Mouse (Mus musculus): ENCODE data around the gene Mr1. TPM values are rescaled to one million over a fixed set of nuclear protein-coding genes. Genes with fewer than 3 reads are reported as not detected.

Mr1 gene
- polyA plus RNA-seq, 1 experiment from 2014 or later: 0.55 TPM

DNA sequence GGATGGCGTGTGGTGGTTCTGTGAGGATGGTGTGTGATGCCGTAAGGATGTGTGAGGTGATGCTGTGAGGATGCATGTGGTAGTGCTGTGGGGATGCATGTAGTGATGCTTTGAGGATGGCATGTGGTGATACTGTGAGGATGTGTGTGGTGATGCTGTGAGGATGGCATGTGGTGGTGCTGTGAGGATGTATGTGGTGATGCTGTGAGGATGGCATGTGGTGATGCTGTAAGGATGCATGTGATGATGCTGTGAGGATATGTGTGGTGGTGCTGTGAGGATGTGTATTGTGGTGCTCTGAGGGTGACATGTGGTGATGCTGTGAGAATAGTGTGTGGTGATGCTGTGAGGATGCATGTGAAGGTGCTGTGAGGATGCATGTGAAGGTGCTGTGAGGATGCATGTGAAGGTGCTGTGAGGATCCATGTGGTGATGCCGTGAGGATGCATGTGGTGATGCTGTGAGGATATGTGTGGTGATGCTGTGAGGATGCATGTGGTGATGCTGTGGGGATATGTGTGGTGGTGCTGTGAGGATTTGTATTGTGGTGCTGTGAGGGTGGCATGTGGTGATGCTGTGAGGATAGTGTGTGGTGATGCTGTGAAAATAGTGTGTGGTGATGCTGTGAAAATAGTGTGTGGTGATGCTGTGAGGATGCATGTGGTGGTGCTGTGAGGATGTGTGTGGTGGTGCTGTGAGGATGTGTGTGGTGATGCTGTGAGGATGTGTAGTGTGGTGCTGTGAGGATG is 26.5 kb upstream of the Mr1 start:
- Histone ChIP-seq H3K9ac (ENCODE audit: low read length) (no peak overlapping the region), H3K36me3 (ENCODE audit: control insufficient read depth, insufficient read depth, low read length) (peaks cover 2% of the 10 kb centered on the region; the same call in 1 of the 2 replicates), H3K9me3 (ENCODE audit: control insufficient read depth, low read length) (no peaks in the 10 kb centered on the region), H3K4me1 (replicated peaks; ENCODE audit: control insufficient read depth, insufficient read depth, low read length) (no peaks in the 10 kb centered on the region), H3K4me3 (ENCODE audit: low read depth, low read length) (no peak overlapping the region), H3K27ac (ENCODE audit: low read depth, low read length) (no peak overlapping the region), H3K27me3 (ENCODE audit: control insufficient read depth, insufficient read depth, low read length) (no peaks in the 10 kb centered on the region), H3K4me2 (ENCODE audit: low read depth, low read length, severe bottlenecking) (no peak overlapping the region)
- no peak for DNase-seq (ENCODE audit: low spot score)
- 95% methylated on average over 3 of the region's 3 CpGs for WGBS
- no peak for ATAC-seq (replicated peaks; ENCODE audit: low FRiP score)

DNA sequence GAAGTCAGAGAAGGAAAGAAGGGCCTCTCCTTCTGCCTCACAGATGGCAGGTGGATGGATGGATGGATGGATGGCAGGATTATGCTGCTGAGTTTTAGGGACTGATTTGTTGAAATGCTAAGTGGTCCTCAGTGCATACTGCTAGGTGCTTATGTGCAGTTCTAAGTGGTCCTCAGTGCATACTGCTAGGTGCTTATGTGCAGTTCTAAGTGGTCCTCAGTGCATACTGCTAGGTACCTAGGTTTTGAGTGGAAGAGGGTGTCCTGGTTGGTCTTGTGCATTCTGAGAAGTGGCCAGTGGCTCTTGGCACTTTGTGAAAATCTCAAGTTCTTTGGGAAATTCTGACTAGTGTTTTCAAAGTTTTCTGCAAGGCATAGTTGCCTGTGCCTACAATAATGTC is 23.3 kb upstream of the Mr1 start:
- no peak overlapping the region for H3K27ac ChIP-seq (ENCODE audit: low read depth, low read length)
- H3K9me3 ChIP-seq (ENCODE audit: control insufficient read depth, low read length): no peaks in the 10 kb centered on the region
- no peak for DNase-seq (ENCODE audit: low spot score)

DNA sequence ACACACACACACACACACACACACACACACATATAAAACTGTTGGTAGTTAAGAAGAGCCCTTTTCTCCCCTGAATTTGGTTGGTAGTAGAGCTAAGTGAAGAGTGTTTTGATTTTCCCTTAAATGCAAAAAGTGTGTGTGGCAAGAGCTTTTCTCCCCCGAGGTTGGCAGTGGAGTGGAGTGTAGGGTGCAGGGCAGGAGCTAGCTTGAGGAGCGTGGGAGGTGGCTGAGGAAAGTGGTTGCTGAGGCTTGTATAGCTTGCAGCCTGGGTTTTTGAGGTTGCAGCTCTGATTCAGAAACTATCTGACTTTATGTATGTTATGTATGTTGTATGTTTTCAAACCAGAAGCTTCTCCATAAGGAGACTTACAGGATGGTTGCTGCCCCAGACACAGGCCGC is 20.8 kb upstream of the Mr1 start:
- no peak for DNase-seq (ENCODE audit: low spot score)
- ATAC-seq (replicated peaks; ENCODE audit: low FRiP score): no peak
- Histone ChIP-seq H3K4me2 (ENCODE audit: low read depth, low read length, severe bottlenecking) (no peak overlapping the region), H3K9me3 (ENCODE audit: control insufficient read depth, low read length) (no peaks in the 10 kb centered on the region), H3K36me3 (ENCODE audit: control insufficient read depth, insufficient read depth, low read length) (no peaks in the 10 kb centered on the region), H3K9ac (ENCODE audit: low read length) (no peak overlapping the region), H3K4me3 (ENCODE audit: low read depth, low read length) (no peak overlapping the region), H3K27me3 (ENCODE audit: control insufficient read depth, insufficient read depth, low read length) (no peaks in the 10 kb centered on the region), H3K27ac (ENCODE audit: low read depth, low read length) (no peak overlapping the region), H3K4me1 (replicated peaks; ENCODE audit: control insufficient read depth, insufficient read depth, low read length) (no peaks in the 10 kb centered on the region)
- 93% methylated on average over 3 of the region's 3 CpGs for WGBS

More for the DNA sequence above, 23.3 kb upstream of the Mr1 start:
- no peaks in the 10 kb centered on the region for H3K36me3 ChIP-seq (ENCODE audit: control insufficient read depth, insufficient read depth, low read length)
- no peak overlapping the region for H3K9ac ChIP-seq (ENCODE audit: low read length)
- H3K4me3 ChIP-seq (ENCODE audit: low read depth, low read length): no peak overlapping the region
- no peaks in the 10 kb centered on the region for H3K4me1 ChIP-seq (replicated peaks; ENCODE audit: control insufficient read depth, insufficient read depth, low read length)
- H3K4me2 ChIP-seq (ENCODE audit: low read depth, low read length, severe bottlenecking): no peak overlapping the region
- H3K27me3 ChIP-seq (ENCODE audit: control insufficient read depth, insufficient read depth, low read length): no peaks in the 10 kb centered on the region
- no peak for ATAC-seq (replicated peaks; ENCODE audit: low FRiP score)

DNA sequence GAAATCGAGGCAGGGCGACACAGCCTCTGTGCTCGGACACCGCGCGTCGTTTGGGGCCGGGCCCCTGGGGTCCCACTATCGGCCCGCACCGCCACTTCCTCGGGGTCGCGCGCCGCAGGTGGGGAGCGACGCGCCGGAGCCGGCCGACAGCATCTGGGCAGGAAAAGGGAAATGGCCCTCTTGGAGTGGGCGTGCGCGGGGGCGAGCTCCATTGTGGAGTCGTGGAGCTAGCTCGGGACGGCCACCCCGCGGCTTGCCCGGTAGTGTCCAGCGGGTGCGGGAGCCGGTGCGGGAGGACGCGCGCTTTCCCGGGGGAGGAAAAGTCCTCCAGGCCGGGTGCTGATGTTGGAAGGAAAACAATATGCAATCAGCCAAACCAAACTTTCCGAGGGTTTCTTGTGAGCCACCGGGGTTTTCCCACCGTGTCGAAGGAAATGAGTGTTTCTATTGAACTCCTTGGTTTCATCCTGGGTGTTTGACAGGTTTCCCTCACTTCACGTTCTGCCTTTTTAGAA is 12.4 kb upstream of the Mr1 start:
- H3K4me1 ChIP-seq (replicated peaks; ENCODE audit: control insufficient read depth, insufficient read depth, low read length): peaks cover 2% of the 10 kb centered on the region; the same call in 1 of the 2 replicates
- no peaks in the 10 kb centered on the region for H3K36me3 ChIP-seq (ENCODE audit: control insufficient read depth, insufficient read depth, low read length)
- DNase-seq (ENCODE audit: low spot score) (peak; percentile 79), ATAC-seq (replicated peaks; ENCODE audit: low FRiP score) (peak; percentile 72)
- H3K9ac ChIP-seq (ENCODE audit: low read length): peak overlapping the region; percentile 93
- H3K27ac ChIP-seq (ENCODE audit: low read depth, low read length): peak overlapping the region; percentile 66
- H3K27me3 ChIP-seq (ENCODE audit: control insufficient read depth, insufficient read depth, low read length): no peaks in the 10 kb centered on the region
- peak overlapping the region; percentile 72 for H3K4me2 ChIP-seq (ENCODE audit: low read depth, low read length, severe bottlenecking)
- no peaks in the 10 kb centered on the region for H3K9me3 ChIP-seq (ENCODE audit: control insufficient read depth, low read length)
- under 1% methylated on average over 46 of the region's 46 CpGs for WGBS
- peak overlapping the region; percentile 96 for H3K4me3 ChIP-seq (ENCODE audit: low read depth, low read length)

DNA sequence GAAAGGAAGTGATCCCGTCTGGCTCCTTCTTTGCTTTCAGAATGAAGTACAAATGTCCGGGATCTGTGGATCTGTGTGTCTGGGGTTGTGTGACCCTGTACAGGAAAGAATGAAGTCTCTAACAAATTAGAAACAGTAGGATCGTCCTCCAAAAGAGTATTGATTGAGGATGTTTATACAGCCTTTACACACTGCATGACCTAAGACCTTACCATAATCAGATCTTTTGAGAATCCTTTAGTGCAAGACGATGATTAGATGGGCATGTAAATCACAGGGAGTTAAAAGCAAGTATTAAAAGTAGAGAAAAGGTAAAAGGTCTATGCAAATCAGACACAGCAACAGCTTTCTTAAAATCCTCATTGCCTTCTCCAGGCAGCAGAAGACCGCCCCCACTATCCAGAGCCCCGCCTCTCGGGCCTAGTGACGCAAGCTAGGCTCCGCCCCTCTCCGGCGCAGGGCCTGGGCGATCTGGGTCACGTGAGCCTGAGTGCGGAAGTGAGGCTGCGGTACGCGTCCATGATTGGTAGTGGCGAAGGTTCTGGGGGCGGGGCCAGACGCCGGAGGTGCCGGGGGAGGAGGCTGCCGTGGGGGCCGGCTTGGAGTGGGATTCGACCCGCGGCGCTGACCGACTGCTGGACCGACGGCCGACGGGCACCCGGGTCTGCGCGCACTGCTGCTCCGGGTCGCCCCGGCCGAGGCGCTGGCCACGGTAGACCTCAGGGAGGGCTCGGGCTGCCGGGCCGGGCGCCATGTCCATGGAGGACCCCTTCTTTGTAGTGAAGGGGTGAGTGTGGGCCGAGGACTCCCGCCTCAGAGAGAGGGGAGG is 11.7 kb upstream of the Mr1 start, which contains the start of gene Stx6:
Gene Stx6, plus strand, starts transcription at position 575 of the 829 bp plus-strand sequence.
- peak; percentile 99 for DNase-seq (ENCODE audit: low spot score)
- H3K9ac ChIP-seq (ENCODE audit: low read length): peak within 1 kb of the TSS; percentile 93
- H3K27ac ChIP-seq (ENCODE audit: low read depth, low read length): peak within 1 kb of the TSS; percentile 66
- ATAC-seq (replicated peaks; ENCODE audit: low FRiP score): peak; percentile 99
- H3K36me3 ChIP-seq (ENCODE audit: control insufficient read depth, insufficient read depth, low read length): no peaks in the 10 kb centered on the region
- H3K9me3 ChIP-seq (ENCODE audit: control insufficient read depth, low read length): no peaks in the 10 kb centered on the region
- no peaks in the 10 kb centered on the region for H3K27me3 ChIP-seq (ENCODE audit: control insufficient read depth, insufficient read depth, low read length)
- 3% methylated on average over 43 of the region's 48 CpGs for WGBS
- peak within 1 kb of the TSS; percentile 72 for H3K4me2 ChIP-seq (ENCODE audit: low read depth, low read length, severe bottlenecking)
- peak within 1 kb of the TSS; percentile 96 for H3K4me3 ChIP-seq (ENCODE audit: low read depth, low read length)
- peaks cover 2% of the 10 kb centered on the region; the same call in 1 of the 2 replicates for H3K4me1 ChIP-seq (replicated peaks; ENCODE audit: control insufficient read depth, insufficient read depth, low read length)

DNA sequence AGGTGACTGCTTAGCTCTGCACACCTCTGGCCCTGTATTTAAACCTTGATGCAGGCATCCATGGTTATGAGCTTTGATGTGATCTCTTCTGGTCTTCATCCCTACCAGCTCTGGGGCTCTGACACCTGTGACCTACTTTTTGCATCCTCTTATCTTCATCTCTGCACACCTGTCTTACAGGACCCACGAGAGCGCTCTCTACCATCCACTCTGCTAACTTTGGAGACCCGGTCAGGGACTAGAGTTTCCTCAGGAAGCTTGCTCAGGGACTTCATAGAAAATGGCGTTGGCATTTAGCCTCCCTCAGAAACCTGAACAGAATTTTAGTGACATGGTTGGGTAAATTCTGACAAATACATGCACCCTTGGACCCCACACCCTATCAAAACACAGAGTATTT is 7.3 kb upstream of the Mr1 start:
- no peaks in the 10 kb centered on the region for H3K27me3 ChIP-seq (ENCODE audit: control insufficient read depth, insufficient read depth, low read length)
- no peak overlapping the region for H3K27ac ChIP-seq (ENCODE audit: low read depth, low read length)
- H3K4me2 ChIP-seq (ENCODE audit: low read depth, low read length, severe bottlenecking): no peak overlapping the region
- no peak overlapping the region for H3K9ac ChIP-seq (ENCODE audit: low read length)
- 75% methylated on average over 4 of the region's 4 CpGs for WGBS
- no peak overlapping the region for H3K4me3 ChIP-seq (ENCODE audit: low read depth, low read length)
- no peaks in the 10 kb centered on the region for H3K9me3 ChIP-seq (ENCODE audit: control insufficient read depth, low read length)
- DNase-seq (ENCODE audit: low spot score) (no peak), ATAC-seq (replicated peaks; ENCODE audit: low FRiP score) (no peak)
- H3K36me3 ChIP-seq (ENCODE audit: control insufficient read depth, insufficient read depth, low read length): no peaks in the 10 kb centered on the region
- H3K4me1 ChIP-seq (replicated peaks; ENCODE audit: control insufficient read depth, insufficient read depth, low read length): peaks cover 2% of the 10 kb centered on the region; the same call in 1 of the 2 replicates

DNA sequence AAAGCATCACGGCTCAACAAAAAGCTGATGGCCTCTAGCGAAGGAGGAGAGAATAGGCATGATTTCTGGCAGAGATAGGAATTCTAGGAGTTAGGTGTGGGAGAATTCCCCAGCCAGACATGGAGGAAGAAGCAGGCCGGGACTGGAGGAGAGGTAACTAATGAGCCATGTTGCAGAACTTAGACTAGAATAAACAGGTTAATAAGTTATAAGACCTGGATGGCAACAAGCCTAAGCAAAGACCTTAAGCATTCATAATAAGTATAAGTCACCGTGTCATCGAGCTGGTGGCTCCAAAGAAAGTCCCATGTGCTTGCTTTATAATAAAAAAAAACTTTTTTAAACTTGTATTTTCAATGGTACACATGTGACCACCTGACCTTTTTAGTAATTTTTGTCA is 4.2 kb upstream of the Mr1 start:
- no peak for DNase-seq (ENCODE audit: low spot score)
- ATAC-seq (replicated peaks; ENCODE audit: low FRiP score): no peak
- H3K4me1 ChIP-seq (replicated peaks; ENCODE audit: control insufficient read depth, insufficient read depth, low read length): no peaks in the 10 kb centered on the region

DNA sequence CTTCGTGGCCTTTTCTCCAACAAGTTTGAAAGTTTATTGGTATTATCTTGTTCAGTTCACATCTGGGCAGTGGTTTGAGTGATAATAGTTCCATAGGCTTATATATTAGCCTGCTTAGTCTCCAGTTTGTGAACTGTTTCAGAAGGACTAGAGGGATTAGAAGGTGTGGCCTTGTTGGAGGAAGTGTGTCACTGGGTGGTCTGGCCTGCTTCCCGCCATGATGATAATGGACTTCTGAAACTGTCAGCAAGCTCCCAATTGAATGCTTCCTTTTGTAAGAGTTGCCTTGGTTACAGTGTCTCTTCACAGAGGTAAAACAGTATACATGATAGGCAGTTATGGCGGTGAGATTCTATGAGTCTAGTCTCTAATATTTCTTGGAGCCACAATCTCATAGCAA is 2.8 kb upstream of the Mr1 start:
- DNase-seq (ENCODE audit: low spot score) (no peak), ATAC-seq (replicated peaks; ENCODE audit: low FRiP score) (no peak)
- H3K4me3 ChIP-seq (ENCODE audit: low read depth, low read length): no peak overlapping the region
- H3K4me2 ChIP-seq (ENCODE audit: low read depth, low read length, severe bottlenecking): no peak overlapping the region
- no peak overlapping the region for H3K27ac ChIP-seq (ENCODE audit: low read depth, low read length)
- no peaks in the 10 kb centered on the region for H3K9me3 ChIP-seq (ENCODE audit: control insufficient read depth, low read length)
- H3K27me3 ChIP-seq (ENCODE audit: control insufficient read depth, insufficient read depth, low read length): no peaks in the 10 kb centered on the region
- no peaks in the 10 kb centered on the region for H3K36me3 ChIP-seq (ENCODE audit: control insufficient read depth, insufficient read depth, low read length)
- WGBS: 85% methylated on average over 3 of the region's 3 CpGs
- no peak overlapping the region for H3K9ac ChIP-seq (ENCODE audit: low read length)
- no peaks in the 10 kb centered on the region for H3K4me1 ChIP-seq (replicated peaks; ENCODE audit: control insufficient read depth, insufficient read depth, low read length)

More for the DNA sequence above, 4.2 kb upstream of the Mr1 start:
- Histone ChIP-seq H3K9me3 (ENCODE audit: control insufficient read depth, low read length) (no peaks in the 10 kb centered on the region), H3K36me3 (ENCODE audit: control insufficient read depth, insufficient read depth, low read length) (no peaks in the 10 kb centered on the region), H3K27me3 (ENCODE audit: control insufficient read depth, insufficient read depth, low read length) (no peaks in the 10 kb centered on the region), H3K4me2 (ENCODE audit: low read depth, low read length, severe bottlenecking) (no peak overlapping the region), H3K27ac (ENCODE audit: low read depth, low read length) (no peak overlapping the region), H3K9ac (ENCODE audit: low read length) (no peak overlapping the region), H3K4me3 (ENCODE audit: low read depth, low read length) (no peak overlapping the region)
- WGBS: 92% methylated on average over 5 of the region's 5 CpGs

Data from forebrain, embryonic 11.5 days (tissue).